Mouse (Mus musculus) urinary bladder, postnatal 36 days (tissue): ENCODE measurements at regions not wholly inside any gene's neighbourhood (a gene's known extent, or its start where the extent isn't known, plus 50 kb on each side); places are given as distances from the start of the nearest gene placed in this dataset.

Experiments used
- DNase-seq, 2 experiments: peaks; one replicate each; pipeline ENCODE4 v3.0.0; 2022; ENCODE audit warnings: low spot score in 2 of 2, mixed read lengths in 1 of 2

DNA sequence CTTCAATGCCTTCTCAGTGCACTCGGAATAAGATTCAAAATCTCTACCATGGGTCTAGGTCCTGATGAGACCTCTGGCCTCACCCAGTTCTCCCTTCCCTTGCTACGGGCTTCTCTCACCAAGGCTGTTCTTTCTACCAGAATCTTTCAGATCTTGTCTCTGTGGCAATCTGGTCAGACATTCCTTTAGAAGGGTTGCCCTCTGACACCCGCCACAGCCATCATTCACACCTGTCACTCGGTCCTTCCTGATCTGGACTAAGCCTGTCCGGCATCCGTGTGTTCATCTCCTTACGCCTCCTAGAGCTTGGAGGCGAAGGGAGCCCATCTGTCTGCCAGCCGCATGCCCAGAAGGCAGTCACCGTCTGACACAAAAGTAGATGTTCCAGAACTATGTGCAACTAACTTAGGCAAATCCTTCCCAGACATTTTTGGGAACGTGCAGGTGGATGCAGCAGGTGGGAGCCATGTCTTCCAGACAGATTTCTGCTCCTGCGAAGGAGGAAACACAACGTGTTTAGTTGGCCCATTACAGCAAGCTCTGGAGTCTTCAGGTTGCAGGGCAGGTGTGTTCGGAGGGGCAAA, 77.7 kb downstream of the Fam76b start:
- DNase-seq = no peak

- DNase-seq = no peak
Observed at GRCm38 (mm10) chr9:13906736-13907135, 79.2 kb downstream of the Fam76b start.

- DNase-seq = no peak
Observed at GRCm38 (mm10) chr9:13909604-13910003, 82.1 kb downstream of the Fam76b start.

DNA sequence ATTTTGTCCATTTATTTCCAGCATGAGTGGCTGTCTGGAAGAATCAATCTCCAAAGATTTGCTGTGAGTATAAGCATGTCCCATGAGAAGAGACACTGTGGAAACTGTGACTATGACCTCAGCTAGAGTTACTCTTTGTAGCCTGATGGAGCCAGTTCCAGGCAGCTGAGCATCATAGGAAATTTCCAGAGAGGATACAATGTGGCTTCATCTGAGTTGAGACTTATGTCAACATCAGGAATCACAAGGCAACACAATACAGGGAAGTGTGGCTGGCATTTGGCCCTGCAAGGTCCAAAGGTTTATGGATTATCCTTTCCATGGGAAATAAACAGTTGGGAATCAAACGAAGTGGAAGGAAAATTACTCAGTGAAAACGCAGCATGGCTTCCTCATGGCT, 82.6 kb downstream of the Fam76b start:
- DNase-seq = no peak

DNA sequence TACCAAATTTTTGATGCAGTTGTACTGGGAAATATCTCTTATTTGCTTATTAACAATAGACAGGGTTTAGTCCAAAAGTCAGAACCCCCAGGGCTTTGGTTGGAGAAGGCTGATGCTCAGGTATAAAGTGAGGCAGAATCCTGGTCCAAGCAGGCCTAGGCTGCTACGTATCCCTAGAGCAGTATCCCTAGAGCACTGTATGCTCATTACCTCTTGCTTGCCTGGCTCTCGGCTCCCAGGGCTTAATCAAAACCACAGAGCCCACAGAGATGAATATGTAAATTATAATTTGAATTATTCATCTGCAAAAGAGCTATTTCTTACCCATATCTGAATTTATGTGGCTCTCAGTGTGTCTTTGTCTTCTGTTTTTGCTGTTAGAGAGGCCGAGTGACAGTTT, 85.9 kb downstream of the Fam76b start:
- DNase-seq = no peak

DNA sequence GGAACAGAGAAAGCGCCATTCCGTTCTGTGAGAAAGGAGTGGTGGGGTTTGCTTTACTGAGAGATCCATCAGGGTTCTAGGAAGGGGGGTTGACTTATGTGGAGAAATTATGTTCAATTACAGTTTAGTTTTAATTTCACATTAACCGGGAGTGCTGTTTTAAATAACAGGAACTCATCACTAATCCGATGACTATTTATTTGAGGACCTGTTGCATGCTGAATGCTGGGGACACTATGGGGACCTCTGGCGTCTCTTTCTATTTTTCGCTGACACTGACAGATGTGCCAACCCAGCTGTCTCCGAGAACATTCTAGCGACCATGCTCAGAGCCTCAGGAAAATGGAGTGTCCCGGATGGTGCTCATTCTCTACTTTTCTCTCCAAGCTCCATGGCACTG, 86.6 kb downstream of the Fam76b start:
- no peak for DNase-seq

GRCm38 (mm10) chr9:13914847-13915246, 87.3 kb downstream of the Fam76b start:
- DNase-seq = no peak

GRCm38 (mm10) chr9:13916837-13917236, 89.3 kb downstream of the Fam76b start:
- DNase-seq = no peak

- no peak for DNase-seq
Observed at GRCm38 (mm10) chr9:13918606-13919202, 91.2 kb downstream of the Fam76b start.

DNA sequence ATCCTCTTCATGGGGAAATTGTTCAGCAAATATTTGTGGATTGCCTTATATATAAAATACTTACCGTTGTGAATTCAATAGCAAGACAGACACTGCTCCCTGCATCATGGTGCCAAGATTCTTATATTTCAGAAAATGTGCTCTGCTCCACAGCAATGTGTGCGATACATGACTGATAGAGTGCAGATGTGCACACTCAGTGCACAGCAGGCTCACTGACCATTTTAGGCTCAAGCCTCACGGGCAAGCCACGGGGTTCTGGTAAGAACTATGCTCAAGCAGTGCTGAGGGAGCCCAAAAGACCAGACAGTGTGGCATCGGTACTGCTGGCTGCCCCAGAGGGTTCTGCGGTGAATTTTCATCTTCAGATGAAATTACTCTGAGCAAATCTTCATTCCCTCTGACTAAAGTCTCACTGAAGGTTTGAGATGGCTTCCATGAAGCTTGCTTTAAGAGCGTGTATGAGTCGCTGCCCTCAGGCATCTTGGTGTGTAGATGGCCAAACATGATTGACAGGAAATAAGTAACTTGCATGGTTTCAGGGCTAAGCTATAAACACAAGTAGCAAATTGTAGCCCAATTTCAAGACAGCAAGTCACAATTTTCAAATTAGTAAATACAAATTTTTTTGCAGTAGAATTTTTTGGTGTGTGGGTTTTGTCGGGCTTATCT, 92.4 kb downstream of the Fam76b start:
- no peak for DNase-seq

- DNase-seq = no peak
Observed at GRCm38 (mm10) chr9:13920623-13921022, 93.1 kb downstream of the Fam76b start.

- peak in 1 of 2 experiments; percentile 7 for DNase-seq
Observed at GRCm38 (mm10) chr9:13932001-13932508, 104.5 kb downstream of the Fam76b start.

DNA sequence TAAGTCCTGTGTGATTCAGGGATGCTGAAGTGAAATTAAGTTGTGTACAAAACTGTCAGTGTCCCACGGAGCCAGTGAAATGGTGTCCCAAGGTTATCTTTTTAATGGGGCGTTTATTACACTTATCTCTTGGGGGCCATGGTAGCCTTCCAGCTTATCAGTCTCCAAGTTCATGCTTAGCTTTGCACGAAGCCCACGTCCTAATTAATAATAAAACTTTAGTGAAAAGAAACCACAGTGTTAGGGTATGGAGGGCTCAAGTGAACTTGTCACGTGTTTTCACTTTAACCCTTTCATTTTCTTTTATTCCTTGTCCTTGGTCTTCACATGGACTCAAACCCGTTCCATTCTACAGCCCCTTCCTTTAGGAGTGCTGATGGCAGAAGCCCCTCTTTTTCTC, 105.9 kb downstream of the Fam76b start:
- no peak for DNase-seq

DNA sequence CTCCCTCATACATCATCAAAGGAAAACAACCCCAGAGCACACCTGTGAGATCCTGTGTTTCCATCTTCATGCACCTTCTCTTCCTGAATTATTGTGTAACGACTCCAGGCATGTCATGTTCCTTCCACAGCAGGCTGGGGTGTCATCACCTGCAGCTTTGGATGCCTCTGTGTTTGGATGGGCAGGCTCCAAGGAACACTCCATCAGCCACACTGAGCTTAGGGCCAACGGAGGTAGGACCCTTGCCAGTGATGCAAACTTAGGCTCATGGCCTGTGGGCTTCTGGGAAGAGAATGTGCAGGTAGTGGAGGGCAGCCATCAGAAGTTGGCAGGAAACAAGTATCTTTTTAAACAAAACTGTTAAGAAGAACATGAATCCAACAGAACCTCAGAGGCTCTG, 109.8 kb downstream of the Fam76b start:
- DNase-seq = no peak

DNA sequence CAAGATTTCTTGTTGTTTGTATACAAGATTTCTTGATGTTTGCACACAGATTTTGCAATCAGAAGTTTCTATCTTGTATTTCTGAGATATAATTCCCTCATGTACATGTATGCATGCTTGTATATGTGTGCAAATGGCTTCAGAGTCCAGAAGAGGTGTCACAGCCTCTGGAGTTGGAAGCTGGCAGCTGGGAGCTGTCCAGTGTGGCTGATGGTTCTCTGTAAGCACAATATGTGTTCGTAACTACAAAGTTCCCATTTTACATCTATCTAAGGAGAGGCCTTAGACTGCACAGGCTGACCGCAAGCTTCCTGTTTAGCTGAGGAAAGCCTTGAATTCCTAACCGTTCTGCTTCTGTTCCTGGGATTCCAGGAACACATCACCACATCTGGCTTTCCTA, 119.0 kb downstream of the Fam76b start:
- no peak for DNase-seq

- DNase-seq = no peak
Observed at GRCm38 (mm10) chr9:13952157-13952556, 124.6 kb downstream of the Fam76b start.

- no peak for DNase-seq
Observed at GRCm38 (mm10) chr9:13963140-13963763, 135.7 kb downstream of the Fam76b start.

GRCm38 (mm10) chr9:13963796-13964195, 136.3 kb downstream of the Fam76b start:
- DNase-seq = no peak

- no peak for DNase-seq
Observed at GRCm38 (mm10) chr9:13964256-13964655, 136.7 kb downstream of the Fam76b start.

DNA sequence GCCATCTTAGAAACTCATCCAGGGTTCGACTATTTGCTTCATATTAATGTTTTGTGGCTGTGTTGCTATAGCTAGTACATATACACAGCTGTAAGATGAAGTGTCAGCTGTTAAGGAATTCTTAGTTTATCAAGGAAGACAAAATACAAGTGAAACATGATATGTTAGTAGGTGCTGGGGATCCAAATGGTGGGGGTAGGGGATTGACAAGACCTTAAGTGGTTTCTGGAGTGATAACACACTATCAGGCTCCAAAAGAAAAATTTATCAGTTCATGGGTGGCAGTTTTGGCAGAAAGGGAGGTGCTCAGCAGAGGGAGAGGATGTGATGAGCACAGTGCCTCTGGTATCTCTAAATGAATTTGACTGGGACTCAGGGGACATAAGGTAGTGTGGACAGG, 138.7 kb downstream of the Fam76b start:
- DNase-seq = no peak

GRCm38 (mm10) chr9:13969262-13969661, 141.7 kb downstream of the Fam76b start:
- DNase-seq = peak in 1 of 2 experiments; percentile 29

- DNase-seq = no peak
Observed at GRCm38 (mm10) chr9:13973600-13973999, 146.1 kb downstream of the Fam76b start.

DNA sequence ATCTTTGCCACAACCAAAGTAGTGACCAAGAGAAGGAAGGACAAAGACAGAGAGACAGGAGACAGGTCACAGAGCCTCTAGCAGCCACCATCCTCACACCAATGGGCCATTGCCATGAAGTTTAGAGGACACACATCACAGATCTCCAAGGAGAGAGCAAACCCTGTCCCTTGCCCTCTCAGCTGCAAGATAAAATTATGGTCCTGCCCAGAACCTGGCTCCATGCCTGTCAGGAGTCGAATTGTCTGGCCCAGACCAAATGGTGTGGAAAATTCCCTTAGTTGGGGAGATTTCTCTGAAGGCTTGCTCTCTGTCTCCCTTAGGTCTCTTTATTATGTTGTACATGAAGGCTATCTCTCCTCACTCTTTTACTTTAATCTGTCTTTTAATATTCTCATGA, 147.4 kb downstream of the Fam76b start:
- no peak for DNase-seq
